8 mouse cellular contexts compared by ENCODE assay signal in genomic region chr9:51009656-51009950, GRCm38 (mm10). TPM values are rescaled to one million over a fixed set of nuclear protein-coding genes. Genes with fewer than 3 reads are reported as not detected.
DNase-seq lines count a peak whose midpoint lies in the region; ATAC-seq lines count a peak whose summit lies in the region.
"Had no signal": no experiment of that assay in that cellular context is flagged by ENCODE, and none has a peak within 500 bp of the region (broad histone marks: within the 10 kb centered on the region; RNA-seq: fewer than 3 reads in every experiment).

No protein-coding gene starts in this region.

- no peak for ATAC-seq in forebrain, embryonic 14.5 days
- ATAC-seq in liver, embryonic 13.5 days (ENCODE audit: low read depth): no peak

- WGBS in forebrain, embryonic 14.5 days: under 1% methylated on average over 6 of the region's 6 CpGs
- 3% methylated on average over 6 of the region's 6 CpGs for WGBS in liver, embryonic 13.5 days (ENCODE audit: insufficient replicate concordance)

- peak; percentile 6 for DNase-seq in left cerebral cortex, postnatal 4 days
- DNase-seq in left cerebral cortex, postnatal 10 days (ENCODE audit: extremely low spot score in 1 of 2, low spot score in 2 of 2): no peak
- DNase-seq in cerebellum, adult 9-10 months: peak; percentile 67
- no peak for DNase-seq in forebrain, embryonic 14.5 days (ENCODE audit: low spot score)
- DNase-seq in liver, embryonic 13.5 days: no peak
- no peak for DNase-seq in ovary, postnatal 10 days (ENCODE audit: low spot score)
- no peak for DNase-seq in spleen, postnatal 14 days (ENCODE audit: low spot score in 2 of 2)

- H3K4me3 ChIP-seq in forebrain, embryonic 14.5 days (ENCODE audit: low read depth, low read length): peak overlapping the region; percentile 87
- peak overlapping the region; percentile 95 for H3K4me3 ChIP-seq in liver, embryonic 13.5 days (replicated peaks)

- H3K27ac ChIP-seq in forebrain, embryonic 14.5 days (ENCODE audit: low read depth, low read length): no peak overlapping the region
- peak overlapping the region; percentile 43; the same call in 1 of the 2 replicates for H3K27ac ChIP-seq in liver, embryonic 13.5 days

- intact Hi-C loops in left cerebral cortex, postnatal 4 days (cut with DNase I): loop anchor here (2.0 kb wide), 1 partner anchor 161 kb away; no protein-coding TSS in a partner anchor
- intact Hi-C loops in left cerebral cortex, postnatal 10 days (cut with DNase I): loop anchor here (1.0 to 5.0 kb wide), 3 partner anchors 112 to 160 kb away; no protein-coding TSS in a partner anchor

- H3K4me1 ChIP-seq in forebrain, embryonic 14.5 days (ENCODE audit: control insufficient read depth, insufficient read depth, low read length): 0 out of 2 replicates have a peak, but pooled peaks cover 4% of the 10 kb centered on the region
- peaks cover 26% of the 10 kb centered on the region for H3K4me1 ChIP-seq in liver, embryonic 13.5 days (replicated peaks)

- peak overlapping the region; percentile 72 for H3K4me2 ChIP-seq in forebrain, embryonic 14.5 days (ENCODE audit: low read length)
- peak overlapping the region; percentile 90 for H3K4me2 ChIP-seq in liver, embryonic 13.5 days

- no peaks in the 10 kb centered on the region for H3K36me3 ChIP-seq in forebrain, embryonic 14.5 days (ENCODE audit: control insufficient read depth, insufficient read depth, low read length)
- no peaks in the 10 kb centered on the region for H3K36me3 ChIP-seq in liver, embryonic 13.5 days

- H3K9ac ChIP-seq in forebrain, embryonic 14.5 days (ENCODE audit: low read length): peak overlapping the region; percentile 47
- H3K9ac ChIP-seq in liver, embryonic 13.5 days: peak overlapping the region; percentile 76

- no peaks in the 10 kb centered on the region for H3K9me3 ChIP-seq in forebrain, embryonic 14.5 days (replicated peaks; ENCODE audit: control insufficient read depth, low read length)
- no peaks in the 10 kb centered on the region for H3K9me3 ChIP-seq in liver, embryonic 13.5 days (replicated peaks)

- 0 out of 2 replicates have a peak, but pooled peaks cover 3% of the 10 kb centered on the region for H3K27me3 ChIP-seq in forebrain, embryonic 14.5 days (replicated peaks; ENCODE audit: control insufficient read depth, insufficient read depth, low read length)
- H3K27me3 ChIP-seq in liver, embryonic 13.5 days: no peaks in the 10 kb centered on the region

RNA-seq across cellular contexts. Expression of gene Sik2, which starts 0.7 kb away (rescaled TPM):
- 10 to 100 TPM; 54.9 TPM for total RNA-seq in left cerebral cortex, postnatal 4 days (2021)
- 10 to 100 TPM; 48.8 to 49.8 TPM for total RNA-seq in left cerebral cortex, postnatal 10 days (2021)
- 12.6 and 14.3 TPM in 2 replicates for polyA plus RNA-seq in forebrain, embryonic 14.5 days (2014; fragmentation: Nextera tagmentation; extraction: Ambion mirVana)
- polyA plus RNA-seq in liver, embryonic 13.5 days (2015; fragmentation: Nextera tagmentation; extraction: Ambion mirVana): 7.0 and 10.0 TPM in 2 replicates

RNA-seq across cellular contexts. Expression of gene Btg4, which starts 51.1 kb away (rescaled TPM):
- total RNA-seq in left cerebral cortex, postnatal 4 days (2021): not detected
- not detected for total RNA-seq in left cerebral cortex, postnatal 10 days (2021)
- not detected in 2 replicates for polyA plus RNA-seq in forebrain, embryonic 14.5 days (2014; fragmentation: Nextera tagmentation; extraction: Ambion mirVana)
- polyA plus RNA-seq in liver, embryonic 13.5 days (2015; fragmentation: Nextera tagmentation; extraction: Ambion mirVana): not detected in 2 replicates
- total RNA-seq: left cerebral cortex, postnatal 14 days had no signal

Comparison
In these comparisons a context has a peak if more than half of its experiments do, and no peak if none do; other contexts are left out.
1. DNase-seq: peak in left cerebral cortex, postnatal 4 days (single experiment) and cerebellum, adult 9-10 months (single experiment); none in left cerebral cortex, postnatal 10 days (0 of 2), forebrain, embryonic 14.5 days (single experiment), liver, embryonic 13.5 days (single experiment), ovary, postnatal 10 days (single experiment) and spleen, postnatal 14 days (0 of 2).